ENCODE assay signal across 8 mouse cellular contexts in the genomic region with DNA sequence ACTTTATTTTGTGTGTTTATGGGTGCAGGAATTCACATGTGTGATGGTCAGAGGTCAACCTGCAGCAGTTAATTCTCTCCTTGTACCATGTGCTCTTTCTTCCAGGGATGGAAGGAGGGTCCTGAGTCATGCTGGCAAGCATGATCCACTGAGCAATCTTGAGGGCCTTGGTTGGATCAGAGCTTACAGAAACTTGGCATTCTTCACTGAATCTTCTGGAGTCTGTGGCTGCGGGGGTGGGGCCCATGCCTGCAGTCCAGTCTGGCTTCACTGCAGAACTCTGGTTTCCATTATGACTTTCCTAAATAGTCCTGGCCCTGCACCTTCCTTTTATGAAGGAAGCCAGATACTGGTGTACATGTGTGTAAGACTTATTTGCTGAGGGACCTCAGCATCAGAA. TPM values are rescaled to one million over a fixed set of nuclear protein-coding genes. Genes with fewer than 3 reads are reported as not detected.
A peak's percentile ranks its signal among the peaks of the same experiment; 100 is the strongest.
DNase-seq lines count a peak whose midpoint lies in the region; ATAC-seq lines count a peak whose summit lies in the region.

No protein-coding gene starts in this region.

- intact Hi-C loops in heart, postnatal 10 days (cut with DNase I) = loop anchor here (5.0 kb wide), 1 partner anchor 37 kb away; the partner anchor contains the start of gene Tbl1x
- intact Hi-C loops in left cerebral cortex, postnatal 10 days (cut with DNase I) = no loop called here

- DNase-seq in cerebellum, adult 9-11 months = peak; percentile 14
- no peak for DNase-seq in cerebellum, adult 8-10 months
- peak; percentile 37 for DNase-seq in ovary, adult 18-20 months (ENCODE audit: low spot score)
- DNase-seq in ovary, postnatal 10 days (ENCODE audit: low spot score) = no peak
- DNase-seq in heart, postnatal 10 days = peak; percentile 43 to 44
- DNase-seq in embryo, embryonic 10.5 days (ENCODE audit: low spot score) = no peak
- DNase-seq in left cerebral cortex, postnatal 10 days (ENCODE audit: extremely low spot score in 1 of 2, low spot score in 2 of 2) = no peak

- H3K4me2 ChIP-seq in stomach, embryonic 14.5 days (replicated peaks; ENCODE audit: low read depth, low read length) = no peak overlapping the region

- H3K27me3 ChIP-seq in stomach, embryonic 14.5 days (ENCODE audit: control insufficient read depth, insufficient read depth, low read length) = no peaks in the 10 kb centered on the region

- H3K4me1 ChIP-seq in stomach, embryonic 14.5 days (ENCODE audit: control insufficient read depth, insufficient read depth, low read length) = no peaks in the 10 kb centered on the region

- H3K9me3 ChIP-seq in stomach, embryonic 14.5 days (ENCODE audit: control insufficient read depth, low read depth, low read length) = no peaks in the 10 kb centered on the region

- no peak overlapping the region for H3K27ac ChIP-seq in stomach, embryonic 14.5 days (ENCODE audit: low read length)

- no peak overlapping the region for H3K9ac ChIP-seq in stomach, embryonic 14.5 days (replicated peaks; ENCODE audit: low read depth, low read length)

- WGBS in stomach, embryonic 14.5 days = 83% methylated on average over 1 of the region's 1 CpGs

- no peak overlapping the region for H3K4me3 ChIP-seq in stomach, embryonic 14.5 days (ENCODE audit: low read depth, low read length)

- H3K36me3 ChIP-seq in stomach, embryonic 14.5 days (ENCODE audit: control insufficient read depth, insufficient read depth, low read length) = no peaks in the 10 kb centered on the region

- peak; percentile 37; the same call in 1 of the 2 replicates for ATAC-seq in stomach, embryonic 14.5 days (ENCODE audit: insufficient number of reproducible peaks, insufficient read depth, low FRiP score, low read depth)

RNA-seq across cellular contexts. Expression of gene Tbl1x, which starts 38.1 kb away (rescaled TPM):
- total RNA-seq in heart, postnatal 10 days (2021) = 10 to 100 TPM; 54.4 to 60.4 TPM
- polyA plus RNA-seq in stomach, embryonic 14.5 days (2014; fragmentation: Nextera tagmentation; extraction: Ambion mirVana) = 88.9 and 90.1 TPM in 2 replicates
- total RNA-seq in left cerebral cortex, postnatal 10 days (2021) = 10 to 100 TPM; 53.0 to 55.7 TPM

Comparison
In these comparisons a context has a peak if more than half of its experiments do, and no peak if none do; other contexts are left out.
1. DNase-seq: peak in cerebellum, adult 9-11 months (single experiment), ovary, adult 18-20 months (single experiment) and heart, postnatal 10 days (2 of 2); none in cerebellum, adult 8-10 months (single experiment), ovary, postnatal 10 days (single experiment), embryo, embryonic 10.5 days (single experiment) and left cerebral cortex, postnatal 10 days (0 of 2).